Mouse (Mus musculus) liver, embryonic 14.5 days (tissue): ENCODE measurements around the gene Mcoln2.

Source experiments
- CTCF ChIP-seq: IDR thresholded peaks from 2 replicates; pipeline ENCODE4 v1.5.1; 2016; ENCODE audit warnings: antibody characterized with exemption, low read depth, control low read depth
- EP300 ChIP-seq: IDR thresholded peaks from 2 replicates; pipeline ENCODE4 v1.6.1; 2016; ENCODE audit warnings: antibody characterized with exemption, low read depth

DNA sequence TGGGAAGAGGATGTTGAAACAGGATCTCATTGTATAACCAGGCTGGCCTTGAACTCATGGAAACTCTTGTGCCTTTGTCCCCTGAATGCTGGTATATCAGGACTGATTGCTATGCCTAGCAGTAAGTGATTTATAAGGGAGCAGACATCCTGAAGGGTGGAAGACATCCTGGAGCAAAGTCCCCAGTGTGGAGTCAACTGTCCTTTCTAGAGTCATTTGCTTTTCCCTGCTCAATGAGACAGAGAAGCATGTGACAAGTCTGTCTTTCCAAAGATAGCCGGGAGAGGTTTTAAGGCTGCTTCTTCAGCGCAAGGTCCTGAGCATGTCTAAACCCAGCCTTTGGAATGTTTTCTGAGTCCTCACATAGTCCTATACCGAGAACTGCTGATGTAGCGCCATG is 19.7 kb downstream of the Mcoln2 start:
- TF ChIP-seq CTCF (no peak), EP300 (no peak)
